Mouse (Mus musculus) adrenal gland, adult 2 months (tissue): ENCODE measurements at regions not wholly inside any gene's neighbourhood (a gene's known extent, or its start where the extent isn't known, plus 50 kb on each side); places are given as distances from the start of the nearest gene placed in this dataset.

ENCODE experiments used
- DNase-seq: peaks from one replicate; pipeline ENCODE4 v3.0.0; 2021

- DNase-seq, result peak; percentile 26
Observed at GRCm38 (mm10) chr19:23089761-23090514, 51.1 kb upstream of the Klf9 start.
